Mouse (Mus musculus) megakaryocyte progenitor cell, adult 5-6 weeks (primary cell): ENCODE data around the gene Dnajb12. TPM values are rescaled to one million over a fixed set of nuclear protein-coding genes. Genes with fewer than 3 reads are reported as not detected.

Experiments used
- ATAC-seq: replicated peaks from 2 replicates; pipeline ENCODE4 v1.8.0; 2016; ENCODE audit warnings: mild to moderate bottlenecking, moderate TSS enrichment, inconsistent platforms; ENCODE audit not compliant: poor library complexity
- total RNA-seq, 2 experiments: library from RNA; stranded (forward) in 1 of 2; stranded (reverse) in 1 of 2; fragments of 157-497, 149-512 nt in 1 of 2; fragments of 200-1000 nt in 1 of 2; gene quantifications; 2 replicates each; pipeline versions ENCODE4 v1.2.3 to v1.2.4; 2015 to 2017

Gene Dnajb12
- total RNA-seq, 2 experiments from 2014 or later, result 20.2 to 23.3 TPM

- no peak for ATAC-seq
These were observed 66.1 kb downstream of the Dnajb12 start for GRCm38 (mm10) chr10:59945416-59945815.

GRCm38 (mm10) chr10:59946362-59946761 lies 67.0 kb downstream of the Dnajb12 start:
- ATAC-seq, result no peak

GRCm38 (mm10) chr10:59947296-59948073 lies 68.1 kb downstream of the Dnajb12 start:
- no peak for ATAC-seq

- ATAC-seq, result no peak
These were observed 69.3 kb downstream of the Dnajb12 start for GRCm38 (mm10) chr10:59948363-59949254.

Other genes with a start within 250 kb of the Dnajb12 start
- gene Micu1, start 177.1 kb upstream of the Dnajb12 start, total RNA-seq (2015), result 42.0 and 51.5 TPM in 2 replicates
- gene Micu1, start 177.1 kb upstream of the Dnajb12 start, total RNA-seq (2017), result 60.3 and 60.7 TPM in 2 replicates
- gene Ddit4, start 72.3 kb downstream of the Dnajb12 start, total RNA-seq (2015), result 0.37 and 2.4 TPM in 2 replicates
- 0.41 and 0.42 TPM in 2 replicates for gene Ddit4, start 72.3 kb downstream of the Dnajb12 start, total RNA-seq (2017)
- 38.3 and 38.9 TPM in 2 replicates for gene Ascc1, start 123.2 kb downstream of the Dnajb12 start, total RNA-seq (2015)
- gene Ascc1, start 123.2 kb downstream of the Dnajb12 start, total RNA-seq (2017), result 27.8 and 33.2 TPM in 2 replicates
- 54.5 and 55.9 TPM in 2 replicates for gene Anapc16, start 123.6 kb downstream of the Dnajb12 start, total RNA-seq (2015)
- 32.6 and 35.1 TPM in 2 replicates for gene Anapc16, start 123.6 kb downstream of the Dnajb12 start, total RNA-seq (2017)
- 0.02 TPM in 1 of 2 replicates, not detected in the other for gene Spock2, start 226.7 kb downstream of the Dnajb12 start, total RNA-seq (2015)
- not detected in 2 replicates for gene Spock2, start 226.7 kb downstream of the Dnajb12 start, total RNA-seq (2017)